Comparison of ENCODE assay signal across 10 mouse cellular contexts in genomic region chr2:92772623-92773022, GRCm38 (mm10).
DNase-seq lines count a peak whose midpoint lies in the region.
"Had no signal": no experiment of that assay in that cellular context is flagged by ENCODE, and none has a peak within 500 bp of the region (broad histone marks: within the 10 kb centered on the region; RNA-seq: fewer than 3 reads in every experiment).

No protein-coding gene starts in this region.

- intact Hi-C loops in heart, postnatal 25 days (cut with DNase I): no loop called here
- intact Hi-C loops in heart, postnatal 14 days (cut with DNase I): no loop called here

- DNase-seq in heart, adult 11 months: peak; percentile 70
- no peak for DNase-seq in heart, postnatal 25 days (ENCODE audit: low spot score)
- DNase-seq in adipocyte (ENCODE audit: low spot score) (peak; percentile 34), liver (no peak)
- peak; percentile 45 for DNase-seq in cerebellum, adult 8-10 months
- peak; percentile 64 to 69 for DNase-seq in layer of hippocampus, adult 8-10 months (ENCODE audit: low spot score in 2 of 2)
- DNase-seq in kidney, adult 9 months: no peak
- DNase-seq in heart, postnatal 14 days: no peak
- DNase-seq: gastrocnemius, postnatal 14 days; heart, postnatal 36 days had no signal

Comparison
In these comparisons a context has a peak if more than half of its experiments do, and no peak if none do; other contexts are left out.
1. DNase-seq: peak in heart, adult 11 months (single experiment), adipocyte (single experiment), cerebellum, adult 8-10 months (single experiment) and layer of hippocampus, adult 8-10 months (2 of 2); none in heart, postnatal 25 days (single experiment), kidney, adult 9 months (single experiment), heart, postnatal 14 days (0 of 2) and liver (single experiment).